Mouse (Mus musculus) kidney, embryonic 15.5 days (tissue): ENCODE measurements around the gene Ttc30a1. TPM values are rescaled to one million over a fixed set of nuclear protein-coding genes. Genes with fewer than 3 reads are reported as not detected.
A peak's percentile ranks its signal among the peaks of the same experiment; 100 is the strongest.
"Not testable (repeated sequence)": the region's sequence is repeated elsewhere in the genome, so short reads cannot be mapped to it uniquely, and the experiment has no call there.

Experiments
- ATAC-seq: fragments of 200-750 bp; cut with Nextera tagmentation; replicated peaks from 2 replicates; pipeline ENCODE4 v1.8.0; 2017; ENCODE audit warnings: moderate TSS enrichment; ENCODE audit not compliant: low FRiP score
- H3K27ac ChIP-seq: fragments of 300-500 bp; sonication (generic); 2 replicates; pipeline ENCODE4 v1.5.1; 2015; ENCODE audit warnings: mild to moderate bottlenecking, inconsistent platforms
- H3K27me3 ChIP-seq: fragments of 300-500 bp; sonication (generic); 2 replicates; pipeline ENCODE4 v1.6.1; 2015; ENCODE audit warnings: inconsistent platforms
- H3K36me3 ChIP-seq: fragments of 300-500 bp; sonication (generic); 2 replicates; pipeline ENCODE4 v1.6.1; 2015; ENCODE audit warnings: inconsistent platforms
- H3K4me1 ChIP-seq: fragments of 300-500 bp; sonication (generic); 2 replicates; pipeline ENCODE4 v1.6.1; 2015; ENCODE audit warnings: inconsistent platforms
- H3K4me2 ChIP-seq: fragments of 300-500 bp; sonication (generic); 2 replicates; pipeline ENCODE4 v1.6.1; 2015; ENCODE audit warnings: moderate library complexity, mild to moderate bottlenecking, inconsistent platforms
- H3K4me3 ChIP-seq: fragments of 300-500 bp; sonication (generic); replicated peaks from 2 replicates; pipeline ENCODE4 v1.5.1; 2015; ENCODE audit warnings: mild to moderate bottlenecking, inconsistent platforms
- H3K9ac ChIP-seq: fragments of 300-500 bp; sonication (generic); 2 replicates; pipeline ENCODE4 v1.6.1; 2015; ENCODE audit warnings: mild to moderate bottlenecking, inconsistent platforms
- H3K9me3 ChIP-seq: fragments of 300-500 bp; sonication (generic); replicated peaks from 2 replicates; pipeline ENCODE4 v1.6.1; 2016; ENCODE audit warnings: inconsistent platforms
- WGBS: fragments of 180-500 bp; shearing (Covaris S2); methylation state at CpG from one replicate; pipeline ENCODE4 v1.1.7; 2015; ENCODE audit warnings: mixed read lengths; 5-methylcytosine and 5-hydroxymethylcytosine counted together
- polyA plus RNA-seq: library from polyadenylated mRNA; unstranded; fragments of >200 nt; fragmentation: Nextera tagmentation; extraction: Ambion mirVana; gene quantifications from 2 replicates; pipeline ENCODE4 v1.2.1, GENCODE M21; 2015

The Ttc30a1 gene
- polyA plus RNA-seq, 1 experiment from 2014 or later: 8.2 TPM

- H3K27me3 ChIP-seq: no peaks in the 10 kb centered on the region
- peak overlapping the region; percentile 33; the same call in 1 of the 2 replicates for H3K4me2 ChIP-seq
- 0 out of 2 replicates have a peak overlapping the region, but pooled peaks have one; percentile 45 for H3K27ac ChIP-seq
- no peaks in the 10 kb centered on the region for H3K9me3 ChIP-seq
- H3K4me3 ChIP-seq: no peak overlapping the region
- no peak overlapping the region for H3K9ac ChIP-seq
- no peaks in the 10 kb centered on the region for H3K36me3 ChIP-seq
- ATAC-seq: no peak
- WGBS: 31% methylated on average over 18 of the region's 18 CpGs
- peaks cover 32% of the 10 kb centered on the region for H3K4me1 ChIP-seq
These were observed 22.5 kb downstream of the Ttc30a1 start for GRCm38 (mm10) chr2:75959183-75959849.

- ATAC-seq: no peak
These were observed 26.1 kb downstream of the Ttc30a1 start for GRCm38 (mm10) chr2:75955709-75956108.

GRCm38 (mm10) chr2:75953320-75953719, 28.4 kb downstream of the Ttc30a1 start:
- no peak for ATAC-seq
- Histone ChIP-seq H3K4me3 (no peak overlapping the region), H3K4me1 (no peaks in the 10 kb centered on the region), H3K36me3 (no peaks in the 10 kb centered on the region), H3K9me3 (no peaks in the 10 kb centered on the region), H3K27me3 (no peaks in the 10 kb centered on the region), H3K27ac (no peak overlapping the region), H3K4me2 (no peak overlapping the region), H3K9ac (no peak overlapping the region)
- WGBS: 92% methylated on average over 5 of the region's 5 CpGs

More at GRCm38 (mm10) chr2:75955709-75956108, 26.1 kb downstream of the Ttc30a1 start:
- Histone ChIP-seq H3K27ac (no peak overlapping the region), H3K4me1 (peaks cover 16% of the 10 kb centered on the region), H3K27me3 (no peaks in the 10 kb centered on the region), H3K9ac (no peak overlapping the region), H3K9me3 (no peaks in the 10 kb centered on the region), H3K4me2 (no peak overlapping the region), H3K4me3 (no peak overlapping the region), H3K36me3 (no peaks in the 10 kb centered on the region)
- 59% methylated on average over 14 of the region's 14 CpGs for WGBS

- Histone ChIP-seq H3K27ac (no peak overlapping the region), H3K36me3 (no peaks in the 10 kb centered on the region), H3K27me3 (no peaks in the 10 kb centered on the region), H3K9me3 (no peaks in the 10 kb centered on the region), H3K9ac (no peak overlapping the region), H3K4me3 (no peak overlapping the region), H3K4me2 (no peak overlapping the region), H3K4me1 (no peaks in the 10 kb centered on the region)
- no peak for ATAC-seq
- WGBS: 73% methylated on average over 8 of the region's 8 CpGs
These were observed 31.1 kb downstream of the Ttc30a1 start for GRCm38 (mm10) chr2:75950685-75951084.

- Histone ChIP-seq H3K9ac (peak within 1 kb of the TSS; percentile 21), H3K4me2 (peak within 1 kb of the TSS; percentile 61), H3K4me3 (peak within 1 kb of the TSS; percentile 54), H3K4me1 (peaks cover 6% of the 10 kb centered on the region), H3K27me3 (no peaks in the 10 kb centered on the region), H3K27ac (peak within 1 kb of the TSS; percentile 79), H3K36me3 (no peaks in the 10 kb centered on the region), H3K9me3 (no peaks in the 10 kb centered on the region)
- 3% methylated on average over 42 of the region's 42 CpGs for WGBS
- ATAC-seq: peak; percentile 92
These were observed 43.4 kb downstream of the Ttc30a1 start, which contains the start of gene Ttc30b for GRCm38 (mm10) chr2:75938117-75939063. Ttc30b (minus strand) TSS chr2:75938585.

GRCm38 (mm10) chr2:75937520-75938116, 44.1 kb downstream of the Ttc30a1 start:
- Histone ChIP-seq H3K4me3 (peak overlapping the region; percentile 54), H3K4me2 (peak overlapping the region; percentile 61)
- WGBS: 68% methylated on average over 14 of the region's 17 CpGs
- not testable (repeated sequence) for H3K27ac ChIP-seq, H3K4me1 ChIP-seq, H3K36me3 ChIP-seq, H3K27me3 ChIP-seq, H3K9ac ChIP-seq, H3K9me3 ChIP-seq
- ATAC-seq: peak; percentile 37; the same call in 1 of the 2 replicates

GRCm38 (mm10) chr2:75936685-75937084, 45.1 kb downstream of the Ttc30a1 start:
- 86% methylated on average over 2 of the region's 2 CpGs for WGBS
- not testable (repeated sequence) for ATAC-seq, H3K4me2 ChIP-seq

GRCm38 (mm10) chr2:75933541-75933940, 48.2 kb downstream of the Ttc30a1 start:
- Histone ChIP-seq H3K4me1 (peaks cover 3% of the 10 kb centered on the region; the same call in 1 of the 2 replicates), H3K27me3 (no peaks in the 10 kb centered on the region), H3K9ac (no peak overlapping the region), H3K4me3 (no peak overlapping the region), H3K9me3 (no peaks in the 10 kb centered on the region), H3K4me2 (no peak overlapping the region), H3K27ac (no peak overlapping the region), H3K36me3 (peaks cover 22% of the 10 kb centered on the region)
- no peak for ATAC-seq
- WGBS: 40% methylated on average over 7 of the region's 7 CpGs

More at GRCm38 (mm10) chr2:75936685-75937084, 45.1 kb downstream of the Ttc30a1 start:
- not testable (repeated sequence) for H3K27me3 ChIP-seq, H3K36me3 ChIP-seq, H3K4me1 ChIP-seq, H3K27ac ChIP-seq, H3K9me3 ChIP-seq, H3K4me3 ChIP-seq, H3K9ac ChIP-seq

GRCm38 (mm10) chr2:75930941-75931340, 50.8 kb downstream of the Ttc30a1 start:
- H3K4me3 ChIP-seq: no peak overlapping the region
- no peaks in the 10 kb centered on the region for H3K4me1 ChIP-seq
- H3K27ac ChIP-seq: no peak overlapping the region
- no peak for ATAC-seq
- H3K27me3 ChIP-seq: no peaks in the 10 kb centered on the region
- peaks cover 38% of the 10 kb centered on the region for H3K36me3 ChIP-seq
- no peak overlapping the region for H3K4me2 ChIP-seq
- no peaks in the 10 kb centered on the region for H3K9me3 ChIP-seq
- 87% methylated on average over 2 of the region's 2 CpGs for WGBS
- H3K9ac ChIP-seq: no peak overlapping the region

GRCm38 (mm10) chr2:75929786-75930444, 51.9 kb downstream of the Ttc30a1 start:
- Histone ChIP-seq H3K4me1 (no peaks in the 10 kb centered on the region), H3K9me3 (no peaks in the 10 kb centered on the region), H3K4me2 (no peak overlapping the region), H3K9ac (no peak overlapping the region), H3K36me3 (peaks cover 42% of the 10 kb centered on the region), H3K27me3 (no peaks in the 10 kb centered on the region), H3K27ac (no peak overlapping the region), H3K4me3 (no peak overlapping the region)
- 91% methylated on average over 6 of the region's 6 CpGs for WGBS
- no peak for ATAC-seq

GRCm38 (mm10) chr2:75929141-75929540, 52.6 kb downstream of the Ttc30a1 start:
- H3K4me3 ChIP-seq: no peak overlapping the region
- no peak overlapping the region for H3K27ac ChIP-seq
- H3K4me1 ChIP-seq: no peaks in the 10 kb centered on the region
- no peaks in the 10 kb centered on the region for H3K9me3 ChIP-seq
- H3K9ac ChIP-seq: no peak overlapping the region
- no peak for ATAC-seq
- no peak overlapping the region for H3K4me2 ChIP-seq
- H3K36me3 ChIP-seq: peaks cover 42% of the 10 kb centered on the region
- WGBS: 87% methylated on average over 2 of the region's 2 CpGs
- no peaks in the 10 kb centered on the region for H3K27me3 ChIP-seq
